Comparison of ENCODE assay signal across 38 mouse cellular contexts in genomic region chr7:102958593-102958992, GRCm38 (mm10). TPM values are rescaled to one million over a fixed set of nuclear protein-coding genes. Genes with fewer than 3 reads are reported as not detected.
A peak's percentile ranks its signal among the peaks of the same experiment; 100 is the strongest.
DNase-seq lines count a peak whose midpoint lies in the region; ATAC-seq and TF ChIP-seq lines count a peak whose summit lies in the region.
"Had no signal": no experiment of that assay in that cellular context is flagged by ENCODE, and none has a peak within 500 bp of the region (broad histone marks: within the 10 kb centered on the region; RNA-seq: fewer than 3 reads in every experiment).

Olfr575 (minus strand) TSS chr7:102958775.

- intact Hi-C loops in left cerebral cortex, postnatal 36 days (cut with DNase I) = no loop called here

- H3K27me3 ChIP-seq in stomach, embryonic 15.5 days (replicated peaks) = no peaks in the 10 kb centered on the region
- H3K27me3 ChIP-seq in stomach, postnatal 0 days (ENCODE audit: control insufficient read depth, insufficient read depth, low read length) = no peaks in the 10 kb centered on the region
- H3K27me3 ChIP-seq in liver, embryonic 12.5 days (replicated peaks) = no peaks in the 10 kb centered on the region
- H3K27me3 ChIP-seq in liver, postnatal 0 days (ENCODE audit: insufficient read depth, low read length) = no peaks in the 10 kb centered on the region
- H3K27me3 ChIP-seq: embryonic facial prominence, embryonic 13.5 days; forebrain, embryonic 12.5 days; kidney, embryonic 15.5 days; midbrain, embryonic 15.5 days; neural tube, embryonic 15.5 days had no signal

- DNase-seq in stomach, postnatal 0 days (ENCODE audit: low spot score) = no peak
- peak; percentile 30 for DNase-seq in c-Kit-positive CD71-positive TER-119-positive erythroid progenitor cells, embryonic 14.5 days (ENCODE audit: low spot score)
- DNase-seq in liver, postnatal 0 days = no peak
- no peak for DNase-seq in layer of hippocampus, adult 9-10 months (ENCODE audit: low spot score)
- DNase-seq in thymus, postnatal 0 days (ENCODE audit: low spot score) = no peak
- DNase-seq in left cerebral cortex, postnatal 36 days (ENCODE audit: low spot score in 2 of 2) = no peak
- DNase-seq: adrenal gland, postnatal 14 days; cerebellum, adult 18-20 months; cerebellum, postnatal 10 days; gastrocnemius, postnatal 25 days; heart, adult 2 months; kidney, adult 18-20 months; kidney, postnatal 25 days; left cerebral cortex, postnatal 4 days; lung, embryonic 14.5 days; lung, postnatal 14 days; spleen, adult 18-20 months; thymus, adult 2 months; thymus, postnatal 4 days had no signal

- H3K4me1 ChIP-seq in stomach, embryonic 15.5 days = no peaks in the 10 kb centered on the region
- H3K4me1 ChIP-seq in stomach, postnatal 0 days (replicated peaks; ENCODE audit: control insufficient read depth, insufficient read depth) = no peaks in the 10 kb centered on the region
- H3K4me1 ChIP-seq in liver, embryonic 12.5 days = peaks cover 16% of the 10 kb centered on the region; the same call in 1 of the 2 replicates
- no peaks in the 10 kb centered on the region for H3K4me1 ChIP-seq in liver, postnatal 0 days (ENCODE audit: insufficient read depth)
- H3K4me1 ChIP-seq: embryonic facial prominence, embryonic 13.5 days; forebrain, embryonic 12.5 days; hindbrain, embryonic 10.5 days; kidney, embryonic 15.5 days; midbrain, embryonic 10.5 days; midbrain, embryonic 15.5 days; neural tube, embryonic 15.5 days had no signal

- no peak for TF ChIP-seq EP300 in stomach, postnatal 0 days (optimal IDR thresholded peaks at IDR 0.05)
- peak; percentile 87 for TF ChIP-seq EP300 in liver, postnatal 0 days (IDR thresholded peaks at IDR 0.05; ENCODE audit: low read depth)

- no peak within 1 kb of the TSS for H3K4me3 ChIP-seq in stomach, embryonic 15.5 days (replicated peaks)
- H3K4me3 ChIP-seq in stomach, postnatal 0 days (ENCODE audit: low read depth, low read length) = no peak within 1 kb of the TSS
- H3K4me3 ChIP-seq in liver, embryonic 12.5 days = no peak within 1 kb of the TSS
- H3K4me3 ChIP-seq in liver, postnatal 0 days (ENCODE audit: low read depth, low read length) = no peak within 1 kb of the TSS
- H3K4me3 ChIP-seq: embryonic facial prominence, embryonic 13.5 days; erythroblast, embryonic 14.5 days; forebrain, embryonic 12.5 days; heart, adult 2 months; hindbrain, embryonic 10.5 days; kidney, embryonic 15.5 days; midbrain, embryonic 10.5 days; midbrain, embryonic 15.5 days; neural tube, embryonic 15.5 days had no signal

- no peak within 1 kb of the TSS for H3K27ac ChIP-seq in stomach, embryonic 15.5 days
- no peak within 1 kb of the TSS for H3K27ac ChIP-seq in stomach, postnatal 0 days (replicated peaks)
- peak within 1 kb of the TSS; percentile 81 for H3K27ac ChIP-seq in liver, embryonic 12.5 days
- no peak within 1 kb of the TSS for H3K27ac ChIP-seq in liver, postnatal 0 days (ENCODE audit: low read depth)
- H3K27ac ChIP-seq: embryonic facial prominence, embryonic 13.5 days; forebrain, embryonic 12.5 days; heart, adult 2 months; hindbrain, embryonic 10.5 days; kidney, embryonic 15.5 days; midbrain, embryonic 10.5 days; midbrain, embryonic 15.5 days; neural tube, embryonic 15.5 days had no signal

- no peak within 1 kb of the TSS for H3K4me2 ChIP-seq in stomach, embryonic 15.5 days
- H3K4me2 ChIP-seq in stomach, postnatal 0 days (replicated peaks; ENCODE audit: low read depth) = no peak within 1 kb of the TSS
- peak within 1 kb of the TSS; percentile 29 for H3K4me2 ChIP-seq in liver, embryonic 12.5 days
- H3K4me2 ChIP-seq in liver, postnatal 0 days (ENCODE audit: low read depth, low read length) = no peak within 1 kb of the TSS
- H3K4me2 ChIP-seq: embryonic facial prominence, embryonic 13.5 days; forebrain, embryonic 12.5 days; kidney, embryonic 15.5 days; lung, embryonic 14.5 days; midbrain, embryonic 15.5 days; neural tube, embryonic 15.5 days had no signal

- peak; percentile 56; the same call in 1 of the 2 replicates for ATAC-seq in stomach, embryonic 15.5 days (ENCODE audit: insufficient read depth, low FRiP score, low read depth)
- ATAC-seq in stomach, postnatal 0 days (ENCODE audit: low FRiP score, low TSS enrichment) = no peak
- ATAC-seq in liver, embryonic 12.5 days = peak; percentile 95
- ATAC-seq in liver, postnatal 0 days = peak; percentile 81
- ATAC-seq: hindbrain, embryonic 16.5 days; midbrain, embryonic 15.5 days had no signal

- WGBS in stomach, embryonic 15.5 days = 49% methylated on average over 1 of the region's 1 CpGs
- WGBS in stomach, postnatal 0 days = 28% methylated on average over 1 of the region's 1 CpGs
- 6% methylated on average over 1 of the region's 1 CpGs for WGBS in liver, embryonic 12.5 days (ENCODE audit: insufficient replicate concordance)
- WGBS in liver, postnatal 0 days (ENCODE audit: insufficient replicate concordance) = 17% methylated on average over 1 of the region's 1 CpGs

- H3K9ac ChIP-seq in stomach, embryonic 15.5 days = no peak within 1 kb of the TSS
- no peak within 1 kb of the TSS for H3K9ac ChIP-seq in stomach, postnatal 0 days (ENCODE audit: low read length)
- H3K9ac ChIP-seq in liver, embryonic 12.5 days = 0 out of 2 replicates have a peak within 1 kb of the TSS, but pooled peaks have one; percentile 12
- no peak within 1 kb of the TSS for H3K9ac ChIP-seq in liver, postnatal 0 days (replicated peaks)
- H3K9ac ChIP-seq: embryonic facial prominence, embryonic 13.5 days; forebrain, embryonic 12.5 days; kidney, embryonic 15.5 days; lung, embryonic 14.5 days; midbrain, embryonic 15.5 days; neural tube, embryonic 15.5 days had no signal

- TF ChIP-seq CTCF in stomach, postnatal 0 days (IDR thresholded peaks at IDR 0.05; ENCODE audit: low read depth) = no peak
- TF ChIP-seq CTCF in liver, postnatal 0 days (IDR thresholded peaks at IDR 0.05; ENCODE audit: low read depth) = no peak

- H3K36me3 ChIP-seq in stomach, embryonic 15.5 days = no peaks in the 10 kb centered on the region
- no peaks in the 10 kb centered on the region for H3K36me3 ChIP-seq in stomach, postnatal 0 days (ENCODE audit: control insufficient read depth, insufficient read depth, low read length)
- H3K36me3 ChIP-seq in liver, embryonic 12.5 days = no peaks in the 10 kb centered on the region
- no peaks in the 10 kb centered on the region for H3K36me3 ChIP-seq in liver, postnatal 0 days (replicated peaks; ENCODE audit: insufficient read depth, low read length)
- H3K36me3 ChIP-seq: embryonic facial prominence, embryonic 13.5 days; forebrain, embryonic 12.5 days; hindbrain, embryonic 10.5 days; kidney, embryonic 15.5 days; midbrain, embryonic 10.5 days; midbrain, embryonic 15.5 days; neural tube, embryonic 15.5 days had no signal

- no peaks in the 10 kb centered on the region for H3K9me3 ChIP-seq in stomach, embryonic 15.5 days
- no peaks in the 10 kb centered on the region for H3K9me3 ChIP-seq in stomach, postnatal 0 days (ENCODE audit: control insufficient read depth, low read length)
- H3K9me3 ChIP-seq in liver, embryonic 12.5 days (replicated peaks) = no peaks in the 10 kb centered on the region
- no peaks in the 10 kb centered on the region for H3K9me3 ChIP-seq in liver, postnatal 0 days (ENCODE audit: low read length)
- H3K9me3 ChIP-seq: embryonic facial prominence, embryonic 13.5 days; forebrain, embryonic 12.5 days; hindbrain, embryonic 10.5 days; kidney, embryonic 15.5 days; midbrain, embryonic 10.5 days; midbrain, embryonic 15.5 days; neural tube, embryonic 15.5 days had no signal

RNA-seq across cellular contexts. Expression of gene Olfr575, which starts in this region (rescaled TPM):
- polyA plus RNA-seq in stomach, embryonic 15.5 days (2015; fragmentation: Nextera tagmentation; extraction: Ambion mirVana) = not detected in 2 replicates
- polyA plus RNA-seq in stomach, postnatal 0 days (2015; fragmentation: Nextera tagmentation; extraction: Ambion mirVana) = not detected in 2 replicates
- polyA plus RNA-seq in liver, embryonic 12.5 days (2016; fragmentation: Nextera tagmentation; extraction: Ambion mirVana) = not detected in 2 replicates
- polyA plus RNA-seq in liver, postnatal 0 days (2015; fragmentation: Nextera tagmentation; extraction: Ambion mirVana) = not detected in 2 replicates
- polyA plus RNA-seq in thymus, postnatal 0 days (2015; fragmentation: Nextera tagmentation; extraction: Ambion mirVana) = not detected in 2 replicates
- not detected for total RNA-seq in left cerebral cortex, postnatal 36 days (2021)
- total RNA-seq: adrenal gland, postnatal 14 days; common myeloid progenitor, adult 5-6 weeks; gastrocnemius, adult 18-20 months; gastrocnemius, postnatal 25 days; heart, adult 2 months; layer of hippocampus, adult 18-20 months; layer of hippocampus, postnatal 14 days; left cerebral cortex, adult 8-10 months; left cerebral cortex, postnatal 4 days had no signal
- polyA plus RNA-seq: embryonic facial prominence, embryonic 13.5 days; erythroblast, embryonic 14.5 days; forebrain, embryonic 12.5 days; heart, adult 2 months; heart, postnatal 0 days; hindbrain, embryonic 10.5 days; hindbrain, embryonic 16.5 days; intestine, embryonic 14.5 days; kidney, embryonic 15.5 days; limb, embryonic 14.5 days; lung, embryonic 14.5 days; midbrain, embryonic 10.5 days; midbrain, embryonic 15.5 days; neural tube, embryonic 15.5 days; thymus, adult 2 months had no signal

Comparison
In these comparisons a context has a peak if more than half of its experiments do, and no peak if none do; other contexts are left out.
1. Peak in ATAC-seq in stomach, embryonic 15.5 days; RNA of the gene not detected or under 1 TPM.
2. Peak in ATAC-seq, H3K27ac ChIP-seq, H3K9ac ChIP-seq and H3K4me2 ChIP-seq in liver, embryonic 12.5 days; RNA of the gene not detected or under 1 TPM.
3. Peak in ATAC-seq in liver, postnatal 0 days; RNA of the gene not detected or under 1 TPM.